Mouse (Mus musculus): Measurements from ENCODE around the gene Pycr2.

DNA sequence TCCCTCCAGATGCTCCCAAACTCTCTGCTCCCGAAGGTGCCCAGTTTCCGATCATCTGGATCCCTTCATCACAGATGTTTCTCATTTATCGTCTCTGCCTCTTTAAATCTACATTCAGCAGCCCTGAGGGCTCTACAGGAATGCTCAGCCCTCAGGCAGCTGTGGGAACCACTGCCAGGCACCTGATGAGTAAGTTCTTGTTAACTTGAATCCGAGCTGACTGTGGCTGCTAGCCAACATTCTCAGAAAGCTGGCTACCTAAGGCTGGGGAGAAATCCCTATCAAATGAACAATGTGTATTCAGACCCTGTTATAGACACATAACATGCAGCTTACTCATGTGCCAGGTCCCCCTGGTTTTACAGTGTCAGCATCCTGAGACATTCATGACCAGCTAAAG is 9.7 kb downstream of the Pycr2 start:
- TF ChIP-seq CTCF (IDR thresholded peaks at IDR 0.05; ENCODE audit: low read depth) (no peak), EP300 (optimal IDR thresholded peaks at IDR 0.05) (no peak)

Measured in stomach, postnatal 0 days (tissue).